9 mouse cellular contexts compared by ENCODE assay signal in the genomic region with DNA sequence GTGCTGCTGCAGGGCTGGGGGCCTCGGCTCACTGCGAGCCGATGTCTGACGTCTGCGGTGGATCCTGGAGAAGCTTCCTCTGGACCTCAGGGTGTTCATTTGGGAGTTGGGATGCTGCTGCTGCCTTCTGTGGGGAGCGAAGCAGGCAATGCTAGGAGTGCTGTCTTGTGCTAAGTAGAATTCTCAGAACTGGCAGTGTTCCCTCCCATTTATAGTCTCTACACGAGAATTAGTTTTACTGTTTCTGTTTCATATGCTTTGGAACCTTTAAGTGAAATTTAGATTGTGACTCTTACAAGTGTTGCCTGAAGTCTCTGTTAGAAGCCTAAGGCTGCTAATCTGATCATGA.
DNase-seq lines count a peak whose midpoint lies in the region; ATAC-seq and TF ChIP-seq lines count a peak whose summit lies in the region.
"Had no signal": no experiment of that assay in that cellular context is flagged by ENCODE, and none has a peak within 500 bp of the region (broad histone marks: within the 10 kb centered on the region; RNA-seq: fewer than 3 reads in every experiment).

No protein-coding gene starts in this region.

- 69% methylated on average over 7 of the region's 7 CpGs for WGBS in hindbrain, embryonic 12.5 days
- 72% methylated on average over 7 of the region's 7 CpGs for WGBS in hindbrain, embryonic 14.5 days
- 65% methylated on average over 7 of the region's 7 CpGs for WGBS in embryonic facial prominence, embryonic 11.5 days
- WGBS in limb, embryonic 14.5 days: 46% methylated on average over 7 of the region's 7 CpGs

- TF ChIP-seq EP300 in MEL (IDR thresholded peaks at IDR 0.05; ENCODE audit: low read depth in 1 of 2, low read length in 2 of 2): no peak

- no peaks in the 10 kb centered on the region for H3K36me3 ChIP-seq in hindbrain, embryonic 12.5 days
- no peaks in the 10 kb centered on the region for H3K36me3 ChIP-seq in hindbrain, embryonic 14.5 days (replicated peaks; ENCODE audit: control insufficient read depth, insufficient read depth)
- peaks cover 0 to 4% of the 10 kb centered on the region in 2 experiments; a peak in 2 of 4 replicates for H3K36me3 ChIP-seq in MEL (ENCODE audit: control insufficient read depth in 1 of 2, insufficient read depth in 2 of 2, low read length in 2 of 2)
- H3K36me3 ChIP-seq in embryonic facial prominence, embryonic 11.5 days (replicated peaks; ENCODE audit: control insufficient read depth, insufficient read depth, low read depth, low read length): no peaks in the 10 kb centered on the region
- H3K36me3 ChIP-seq in limb, embryonic 14.5 days (ENCODE audit: control insufficient read depth, insufficient read depth, low read length): peaks cover 4% of the 10 kb centered on the region; the same call in 1 of the 2 replicates
- H3K36me3 ChIP-seq: G1E had no signal

- no peak overlapping the region for H3K9ac ChIP-seq in hindbrain, embryonic 12.5 days
- no peak overlapping the region for H3K9ac ChIP-seq in hindbrain, embryonic 14.5 days
- H3K9ac ChIP-seq in MEL (ENCODE audit: control insufficient read depth, low read depth, low read length, poor library complexity, severe bottlenecking): no peak overlapping the region
- no peak overlapping the region; the same call in 1 of the 2 replicates for H3K9ac ChIP-seq in embryonic facial prominence, embryonic 11.5 days (replicated peaks; ENCODE audit: low read length)
- peak overlapping the region; percentile 31; the same call in 1 of the 2 replicates for H3K9ac ChIP-seq in limb, embryonic 14.5 days (ENCODE audit: low read depth, low read length, severe bottlenecking)

- H3K4me2 ChIP-seq in hindbrain, embryonic 12.5 days (replicated peaks): no peak overlapping the region
- H3K4me2 ChIP-seq in hindbrain, embryonic 14.5 days (replicated peaks): no peak overlapping the region
- no peak overlapping the region for H3K4me2 ChIP-seq in embryonic facial prominence, embryonic 11.5 days (ENCODE audit: low read depth, low read length)
- H3K4me2 ChIP-seq in limb, embryonic 14.5 days (replicated peaks; ENCODE audit: low read depth, low read length, severe bottlenecking): peak overlapping the region; percentile 22; the same call in 1 of the 2 replicates

- no peaks in the 10 kb centered on the region for H3K9me3 ChIP-seq in hindbrain, embryonic 12.5 days (replicated peaks)
- H3K9me3 ChIP-seq in hindbrain, embryonic 14.5 days (ENCODE audit: control insufficient read depth, low read length): no peaks in the 10 kb centered on the region
- no peaks in the 10 kb centered on the region for H3K9me3 ChIP-seq in MEL (replicated peaks; ENCODE audit: insufficient read depth, low read length)
- no peaks in the 10 kb centered on the region for H3K9me3 ChIP-seq in embryonic facial prominence, embryonic 11.5 days (replicated peaks; ENCODE audit: control insufficient read depth, low read length)
- H3K9me3 ChIP-seq in limb, embryonic 14.5 days (ENCODE audit: control insufficient read depth, low read length): no peaks in the 10 kb centered on the region
- H3K9me3 ChIP-seq: G1E had no signal

- H3K27me3 ChIP-seq in hindbrain, embryonic 12.5 days: no peaks in the 10 kb centered on the region
- H3K27me3 ChIP-seq in hindbrain, embryonic 14.5 days (ENCODE audit: control insufficient read depth, insufficient read depth, low read length): no peaks in the 10 kb centered on the region
- H3K27me3 ChIP-seq in MEL (ENCODE audit: control insufficient read depth in 1 of 2, insufficient read depth in 2 of 2, low read length in 2 of 2): no peaks in the 10 kb centered on the region
- no peaks in the 10 kb centered on the region for H3K27me3 ChIP-seq in embryonic facial prominence, embryonic 11.5 days (ENCODE audit: control insufficient read depth, insufficient read depth, low read length)
- H3K27me3 ChIP-seq in limb, embryonic 14.5 days (ENCODE audit: control insufficient read depth, insufficient read depth, low read length): no peaks in the 10 kb centered on the region

- no peak for TF ChIP-seq CTCF in MEL (IDR thresholded peaks at IDR 0.05 in 2 of 3, conservative IDR thresholded peaks at IDR 0.05 in 1 of 3; ENCODE audit: control insufficient read depth in 1 of 3, insufficient read depth in 1 of 3, low read depth in 2 of 3, low read length in 3 of 3, poor library complexity in 1 of 3, severe bottlenecking in 1 of 3)

- no peak for TF ChIP-seq RAD21 in MEL (IDR thresholded peaks at IDR 0.05; ENCODE audit: low read depth, low read length)

- H3K4me3 ChIP-seq in hindbrain, embryonic 12.5 days: no peak overlapping the region
- H3K4me3 ChIP-seq in hindbrain, embryonic 14.5 days (replicated peaks; ENCODE audit: low read length): no peak overlapping the region
- no peak overlapping the region for H3K4me3 ChIP-seq in MEL (ENCODE audit: control insufficient read depth in 1 of 2, insufficient read depth in 1 of 2, low read depth in 2 of 2, low read length in 2 of 2)
- no peak overlapping the region for H3K4me3 ChIP-seq in embryonic facial prominence, embryonic 11.5 days (ENCODE audit: low read depth, low read length)
- H3K4me3 ChIP-seq in limb, embryonic 14.5 days (replicated peaks; ENCODE audit: low read length): no peak overlapping the region

- H3K27ac ChIP-seq in hindbrain, embryonic 12.5 days: peak overlapping the region; percentile 50; the same call in 1 of the 2 replicates
- no peak overlapping the region for H3K27ac ChIP-seq in hindbrain, embryonic 14.5 days
- H3K27ac ChIP-seq in MEL (ENCODE audit: control insufficient read depth, low read depth, low read length): 0 out of 2 replicates have a peak overlapping the region, but pooled peaks have one; percentile 7
- H3K27ac ChIP-seq in embryonic facial prominence, embryonic 11.5 days (replicated peaks; ENCODE audit: low read depth, low read length): peak overlapping the region; percentile 83
- peak overlapping the region; percentile 83; the same call in 1 of the 2 replicates for H3K27ac ChIP-seq in limb, embryonic 14.5 days (replicated peaks; ENCODE audit: low read depth, low read length)

- no peak for ATAC-seq in hindbrain, embryonic 12.5 days (ENCODE audit: low FRiP score)
- ATAC-seq in hindbrain, embryonic 14.5 days (ENCODE audit: low FRiP score): no peak
- no peak for ATAC-seq in embryonic facial prominence, embryonic 11.5 days (replicated peaks; ENCODE audit: insufficient number of reproducible peaks, low FRiP score, low TSS enrichment, low read depth)
- no peak for ATAC-seq in limb, embryonic 14.5 days (ENCODE audit: low FRiP score, low read depth)

- peaks cover 76% of the 10 kb centered on the region for H3K4me1 ChIP-seq in hindbrain, embryonic 12.5 days
- H3K4me1 ChIP-seq in hindbrain, embryonic 14.5 days (replicated peaks; ENCODE audit: control insufficient read depth, insufficient read depth, low read length): peaks cover 54% of the 10 kb centered on the region
- H3K4me1 ChIP-seq in MEL (ENCODE audit: control insufficient read depth in 1 of 2, insufficient read depth in 2 of 2, low read length in 2 of 2): peaks cover 0 to 8% of the 10 kb centered on the region in 2 experiments; a peak in 2 of 4 replicates
- H3K4me1 ChIP-seq in embryonic facial prominence, embryonic 11.5 days (ENCODE audit: control insufficient read depth, insufficient read depth, low read length): peaks cover 25% of the 10 kb centered on the region
- peaks cover 75% of the 10 kb centered on the region for H3K4me1 ChIP-seq in limb, embryonic 14.5 days (ENCODE audit: control insufficient read depth, insufficient read depth, low read length)

- DNase-seq in hindbrain, embryonic 14.5 days (ENCODE audit: low spot score): no peak
- no peak for DNase-seq in MEL (ENCODE audit: low read depth, low spot score)
- DNase-seq in embryonic facial prominence, embryonic 11.5 days (ENCODE audit: low spot score): no peak
- peak; percentile 49 for DNase-seq in limb, embryonic 14.5 days (ENCODE audit: low spot score)
- DNase-seq in thymus, postnatal 25 days: no peak
- DNase-seq in spleen, postnatal 4 days (ENCODE audit: low spot score in 2 of 2): no peak
- DNase-seq: right cerebral cortex, adult 18-20 months had no signal

- no peak for TF ChIP-seq POLR2A in MEL (IDR thresholded peaks at IDR 0.05; ENCODE audit: control insufficient read depth in 1 of 2, insufficient read depth in 1 of 2, low read depth in 1 of 2, low read length in 2 of 2, poor library complexity in 1 of 2)
- TF ChIP-seq POLR2A in limb, embryonic 14.5 days (IDR thresholded peaks at IDR 0.05; ENCODE audit: borderline replicate concordance, extremely low read depth, insufficient read depth, insufficient read length): no peak

- H3K79me2 ChIP-seq in MEL (ENCODE audit: control insufficient read depth, insufficient read depth, low read length, poor library complexity): no peaks in the 10 kb centered on the region

TF ChIP-seq in MEL, 35 proteins besides CTCF, POLR2A, EP300 and RAD21:
- peak; percentile 47; the same call in 1 of the 2 replicates for TF ChIP-seq GATA1 (IDR thresholded peaks at IDR 0.05; ENCODE audit: low read depth, low read length)
- no peak for TF ChIP-seq GABPA (IDR thresholded peaks at IDR 0.05; ENCODE audit: low read depth, low read length)
TF ChIP-seq in MEL: peak in this region for 1.
